In the genomic region with DNA sequence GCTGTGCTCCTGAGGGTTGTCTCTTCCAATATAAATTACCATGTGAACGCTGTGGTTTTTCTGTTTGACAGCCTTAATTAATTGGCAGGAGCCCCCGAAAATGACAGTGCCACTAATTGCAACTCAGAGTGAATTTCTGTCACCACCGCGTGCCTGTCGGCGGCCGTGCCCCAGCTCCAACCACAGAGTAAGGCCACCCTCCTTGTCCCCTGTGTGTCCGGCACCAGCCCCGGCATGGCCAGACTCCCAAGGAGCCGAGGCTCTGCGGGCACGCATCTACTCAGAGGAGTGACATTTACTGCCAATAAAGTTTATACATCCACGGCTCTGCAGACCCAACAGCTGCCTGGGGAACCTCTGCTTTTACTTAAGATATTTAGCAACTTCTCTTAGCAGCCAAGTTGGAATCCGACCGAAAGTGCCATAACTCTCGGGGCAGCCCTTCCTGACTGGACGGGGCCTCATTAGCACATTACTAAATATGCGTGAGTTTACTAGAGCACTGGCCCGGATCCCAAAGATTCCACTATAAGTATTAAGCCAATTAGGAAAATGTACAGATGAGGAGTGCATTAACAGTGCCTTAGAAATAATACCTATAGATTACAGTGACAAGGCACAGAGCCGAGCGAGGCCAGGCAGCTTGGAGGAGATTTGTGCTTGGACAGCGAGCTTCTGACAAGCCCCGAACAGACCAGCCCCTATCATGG, we compare ENCODE assay signal across 11 mouse cellular contexts.
DNase-seq lines count a peak whose midpoint lies in the region; ATAC-seq lines count a peak whose summit lies in the region.
"Had no signal": no experiment of that assay in that cellular context is flagged by ENCODE, and none has a peak within 500 bp of the region (broad histone marks: within the 10 kb centered on the region; RNA-seq: fewer than 3 reads in every experiment).

No protein-coding gene starts in this region.

- peaks cover 36% of the 10 kb centered on the region for H3K4me1 ChIP-seq in forebrain, embryonic 14.5 days (ENCODE audit: control insufficient read depth, insufficient read depth, low read length)
- H3K4me1 ChIP-seq in neural tube, embryonic 14.5 days (ENCODE audit: control insufficient read depth, insufficient read depth, low read length): peaks cover 42% of the 10 kb centered on the region

- H3K9me3 ChIP-seq in forebrain, embryonic 14.5 days (replicated peaks; ENCODE audit: control insufficient read depth, low read length): no peaks in the 10 kb centered on the region
- no peaks in the 10 kb centered on the region for H3K9me3 ChIP-seq in neural tube, embryonic 14.5 days (ENCODE audit: control insufficient read depth, low read length)

- intact Hi-C loops in left cerebral cortex, postnatal 4 days (cut with DNase I): loop anchor here (10.0 kb wide), 1 partner anchor 185 kb away; no protein-coding TSS in a partner anchor

- DNase-seq in left cerebral cortex, postnatal 4 days: peak; percentile 57
- no peak for DNase-seq in left cerebral cortex, adult 11 months (ENCODE audit: low spot score)
- DNase-seq in forebrain, embryonic 14.5 days (ENCODE audit: low spot score): peak; percentile 81
- DNase-seq in layer of hippocampus, postnatal 10 days (ENCODE audit: low spot score in 2 of 2): peak; percentile 41 to 50
- DNase-seq in heart, postnatal 4 days: no peak
- no peak for DNase-seq in kidney, adult 9 months
- DNase-seq: adrenal gland, adult 2 months; gastrocnemius, postnatal 14 days; thymus, adult 2 months had no signal

- peak overlapping the region; percentile 6; the same call in 1 of the 2 replicates for H3K9ac ChIP-seq in forebrain, embryonic 14.5 days (ENCODE audit: low read length)
- H3K9ac ChIP-seq in neural tube, embryonic 14.5 days (replicated peaks; ENCODE audit: low read depth, low read length): no peak overlapping the region

- peak; percentile 43; the same call in 1 of the 2 replicates for ATAC-seq in forebrain, embryonic 14.5 days
- peak; percentile 45; the same call in 1 of the 2 replicates for ATAC-seq in neural tube, embryonic 14.5 days (ENCODE audit: low read depth)
- ATAC-seq: inflammation-experienced regulatory T-cells, adult 6 months had no signal

- H3K27ac ChIP-seq in forebrain, embryonic 14.5 days (ENCODE audit: low read depth, low read length): peak overlapping the region; percentile 28
- H3K27ac ChIP-seq in neural tube, embryonic 14.5 days (ENCODE audit: low read depth, low read length): peak overlapping the region; percentile 44; the same call in 1 of the 2 replicates

- 0 out of 2 replicates have a peak, but pooled peaks cover 3% of the 10 kb centered on the region for H3K36me3 ChIP-seq in forebrain, embryonic 14.5 days (ENCODE audit: control insufficient read depth, insufficient read depth, low read length)
- no peaks in the 10 kb centered on the region for H3K36me3 ChIP-seq in neural tube, embryonic 14.5 days (ENCODE audit: control insufficient read depth, insufficient read depth, low read length)

- 17% methylated on average over 23 of the region's 23 CpGs for WGBS in forebrain, embryonic 14.5 days
- WGBS in neural tube, embryonic 14.5 days: 25% methylated on average over 23 of the region's 23 CpGs

- H3K4me2 ChIP-seq in forebrain, embryonic 14.5 days (ENCODE audit: low read length): peak overlapping the region; percentile 32
- H3K4me2 ChIP-seq in neural tube, embryonic 14.5 days (ENCODE audit: low read depth, low read length): no peak overlapping the region

- H3K27me3 ChIP-seq in forebrain, embryonic 14.5 days (replicated peaks; ENCODE audit: control insufficient read depth, insufficient read depth, low read length): peaks cover 11% of the 10 kb centered on the region; the same call in 1 of the 2 replicates
- H3K27me3 ChIP-seq in neural tube, embryonic 14.5 days (ENCODE audit: control insufficient read depth, insufficient read depth, low read length): no peaks in the 10 kb centered on the region

- no peak overlapping the region for H3K4me3 ChIP-seq in forebrain, embryonic 14.5 days (ENCODE audit: low read depth, low read length)
- H3K4me3 ChIP-seq in neural tube, embryonic 14.5 days (ENCODE audit: low read depth, low read length): no peak overlapping the region

Comparison
In these comparisons a context has a peak if more than half of its experiments do, and no peak if none do; other contexts are left out.
1. DNase-seq: peak in left cerebral cortex, postnatal 4 days (single experiment), forebrain, embryonic 14.5 days (single experiment) and layer of hippocampus, postnatal 10 days (2 of 2); none in left cerebral cortex, adult 11 months (single experiment), heart, postnatal 4 days (single experiment) and kidney, adult 9 months (single experiment).